ENCODE assay signal across 18 mouse cellular contexts in the genomic region with DNA sequence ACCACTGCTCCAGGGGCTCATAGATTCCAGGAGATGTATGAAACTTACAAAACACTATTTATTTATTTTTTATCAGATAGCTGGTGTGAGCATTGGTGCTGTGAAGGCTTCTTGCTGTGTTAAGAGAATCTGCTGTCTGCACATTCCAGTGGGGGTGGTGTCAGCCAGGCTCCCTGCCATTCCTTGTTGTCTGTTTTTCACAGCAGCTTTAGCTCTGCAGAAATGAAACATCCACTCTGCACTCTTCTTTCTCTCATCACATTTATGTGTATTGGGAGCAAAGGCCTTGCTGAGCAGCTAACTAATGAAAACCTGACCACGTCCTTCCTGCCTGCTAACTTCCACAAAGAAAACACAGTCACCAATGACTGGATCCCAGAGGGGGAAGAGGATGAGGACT. TPM values are rescaled to one million over a fixed set of nuclear protein-coding genes. Genes with fewer than 3 reads are reported as not detected.
DNase-seq lines count a peak whose midpoint lies in the region; ATAC-seq and TF ChIP-seq lines count a peak whose summit lies in the region.
"Had no signal": no experiment of that assay in that cellular context is flagged by ENCODE, and none has a peak within 500 bp of the region (broad histone marks: within the 10 kb centered on the region; RNA-seq: fewer than 3 reads in every experiment).

No protein-coding gene starts in this region.

- no peak for TF ChIP-seq EP300 in liver, postnatal 0 days (IDR thresholded peaks at IDR 0.05; ENCODE audit: low read depth)
- TF ChIP-seq EP300 in lung, postnatal 0 days (IDR thresholded peaks at IDR 0.05) = no peak

- no peak for ATAC-seq in liver, embryonic 13.5 days (ENCODE audit: low read depth)
- ATAC-seq in liver, embryonic 11.5 days (replicated peaks; ENCODE audit: low FRiP score) = no peak
- no peak for ATAC-seq in liver, postnatal 0 days
- no peak for ATAC-seq in lung, postnatal 0 days
- ATAC-seq: forebrain, embryonic 15.5 days had no signal

- no peak overlapping the region for H3K9ac ChIP-seq in liver, embryonic 13.5 days
- H3K9ac ChIP-seq in liver, embryonic 11.5 days (ENCODE audit: low read depth, low read length) = no peak overlapping the region
- H3K9ac ChIP-seq in liver, postnatal 0 days (replicated peaks) = no peak overlapping the region; the same call in 1 of the 2 replicates
- H3K9ac ChIP-seq in lung, postnatal 0 days (replicated peaks; ENCODE audit: low read depth) = no peak overlapping the region
- H3K9ac ChIP-seq: embryonic facial prominence, embryonic 12.5 days; forebrain, embryonic 15.5 days; heart, embryonic 13.5 days; hindbrain, embryonic 13.5 days had no signal

- H3K27ac ChIP-seq in liver, embryonic 13.5 days = no peak overlapping the region
- H3K27ac ChIP-seq in liver, embryonic 11.5 days (ENCODE audit: low read depth, low read length) = no peak overlapping the region
- H3K27ac ChIP-seq in liver, postnatal 0 days (ENCODE audit: low read depth) = 0 out of 2 replicates have a peak overlapping the region, but pooled peaks have one; percentile 16
- no peak overlapping the region for H3K27ac ChIP-seq in lung, postnatal 0 days (ENCODE audit: low read length)
- H3K27ac ChIP-seq: embryonic facial prominence, embryonic 12.5 days; forebrain, embryonic 15.5 days; heart, adult 2 months; heart, embryonic 13.5 days; hindbrain, embryonic 13.5 days had no signal

- peaks cover 20% of the 10 kb centered on the region for H3K4me1 ChIP-seq in liver, embryonic 13.5 days (replicated peaks)
- H3K4me1 ChIP-seq in liver, embryonic 11.5 days (replicated peaks; ENCODE audit: control insufficient read depth, insufficient read depth, low read length) = no peaks in the 10 kb centered on the region
- no peaks in the 10 kb centered on the region; the same call in none of the 2 replicates for H3K4me1 ChIP-seq in liver, postnatal 0 days (ENCODE audit: insufficient read depth)
- no peaks in the 10 kb centered on the region for H3K4me1 ChIP-seq in lung, postnatal 0 days (ENCODE audit: insufficient read depth, low read depth, low read length)
- H3K4me1 ChIP-seq: embryonic facial prominence, embryonic 12.5 days; forebrain, embryonic 15.5 days; heart, embryonic 13.5 days; hindbrain, embryonic 13.5 days had no signal

- peak; percentile 24 for DNase-seq in kidney, postnatal 10 days
- no peak for DNase-seq in kidney, postnatal 14 days
- DNase-seq in liver, embryonic 13.5 days = no peak
- DNase-seq in liver, embryonic 11.5 days (ENCODE audit: low spot score) = no peak
- no peak for DNase-seq in liver, postnatal 0 days
- DNase-seq in yolk sac, embryonic 10.5 days (ENCODE audit: low spot score) = peak; percentile 64
- no peak for DNase-seq in lung, postnatal 0 days (ENCODE audit: low spot score)
- DNase-seq: adrenal gland, adult 8-10 months; adrenal gland, postnatal 36 days; cerebellum, adult 11 months; cerebellum, adult 8-10 months; cerebellum, postnatal 14 days; gastrocnemius, postnatal 14 days had no signal

- H3K4me3 ChIP-seq in liver, embryonic 13.5 days (replicated peaks) = no peak overlapping the region
- H3K4me3 ChIP-seq in liver, embryonic 11.5 days (ENCODE audit: low read depth, low read length) = no peak overlapping the region
- no peak overlapping the region for H3K4me3 ChIP-seq in liver, postnatal 0 days (ENCODE audit: low read depth, low read length)
- H3K4me3 ChIP-seq in lung, postnatal 0 days (ENCODE audit: low read depth, low read length) = no peak overlapping the region
- H3K4me3 ChIP-seq: embryonic facial prominence, embryonic 12.5 days; forebrain, embryonic 15.5 days; heart, adult 2 months; heart, embryonic 13.5 days; hindbrain, embryonic 13.5 days had no signal

- no peaks in the 10 kb centered on the region for H3K9me3 ChIP-seq in liver, embryonic 13.5 days (replicated peaks)
- no peaks in the 10 kb centered on the region for H3K9me3 ChIP-seq in liver, embryonic 11.5 days (ENCODE audit: control insufficient read depth, low read length)
- H3K9me3 ChIP-seq in liver, postnatal 0 days (ENCODE audit: low read length) = no peaks in the 10 kb centered on the region
- no peaks in the 10 kb centered on the region for H3K9me3 ChIP-seq in lung, postnatal 0 days (ENCODE audit: low read length)
- H3K9me3 ChIP-seq: embryonic facial prominence, embryonic 12.5 days; forebrain, embryonic 15.5 days; heart, embryonic 13.5 days; hindbrain, embryonic 13.5 days had no signal

- no peak for TF ChIP-seq CTCF in liver, postnatal 0 days (IDR thresholded peaks at IDR 0.05; ENCODE audit: low read depth)
- TF ChIP-seq CTCF in lung, postnatal 0 days (IDR thresholded peaks at IDR 0.05) = no peak

- 58% methylated on average over 1 of the region's 1 CpGs for WGBS in liver, embryonic 13.5 days (ENCODE audit: insufficient replicate concordance)
- 66% methylated on average over 1 of the region's 1 CpGs for WGBS in liver, embryonic 11.5 days
- WGBS in liver, postnatal 0 days (ENCODE audit: insufficient replicate concordance) = 53% methylated on average over 1 of the region's 1 CpGs
- 62% methylated on average over 1 of the region's 1 CpGs for WGBS in lung, postnatal 0 days

- peak overlapping the region; percentile 12; the same call in 1 of the 2 replicates for H3K4me2 ChIP-seq in liver, embryonic 13.5 days
- no peak overlapping the region for H3K4me2 ChIP-seq in liver, embryonic 11.5 days
- H3K4me2 ChIP-seq in liver, postnatal 0 days (ENCODE audit: low read depth, low read length) = peak overlapping the region; percentile 54; the same call in 1 of the 2 replicates
- no peak overlapping the region for H3K4me2 ChIP-seq in lung, postnatal 0 days (replicated peaks; ENCODE audit: low read depth, low read length)
- H3K4me2 ChIP-seq: embryonic facial prominence, embryonic 12.5 days; forebrain, embryonic 15.5 days; heart, embryonic 13.5 days; hindbrain, embryonic 13.5 days had no signal

- no peaks in the 10 kb centered on the region for H3K27me3 ChIP-seq in liver, embryonic 13.5 days
- no peaks in the 10 kb centered on the region for H3K27me3 ChIP-seq in liver, embryonic 11.5 days (replicated peaks; ENCODE audit: control insufficient read depth, insufficient read depth, low read length)
- H3K27me3 ChIP-seq in liver, postnatal 0 days (ENCODE audit: insufficient read depth, low read length) = no peaks in the 10 kb centered on the region
- H3K27me3 ChIP-seq in lung, postnatal 0 days (replicated peaks; ENCODE audit: insufficient read depth, low read length) = no peaks in the 10 kb centered on the region
- H3K27me3 ChIP-seq: embryonic facial prominence, embryonic 12.5 days; forebrain, embryonic 15.5 days; heart, embryonic 13.5 days; hindbrain, embryonic 13.5 days had no signal

- peaks cover 27% of the 10 kb centered on the region for H3K36me3 ChIP-seq in liver, embryonic 13.5 days
- no peaks in the 10 kb centered on the region; the same call in 1 of the 2 replicates for H3K36me3 ChIP-seq in liver, embryonic 11.5 days (ENCODE audit: control insufficient read depth, insufficient read depth, low read length)
- peaks cover 16% of the 10 kb centered on the region for H3K36me3 ChIP-seq in liver, postnatal 0 days (replicated peaks; ENCODE audit: insufficient read depth, low read length)
- peaks cover 4% of the 10 kb centered on the region; the same call in 1 of the 2 replicates for H3K36me3 ChIP-seq in lung, postnatal 0 days (ENCODE audit: insufficient read depth, low read length)

RNA-seq across cellular contexts. Expression of a gene that starts 4.9 kb away (rescaled TPM):
- 124 and 143 TPM in 2 replicates for polyA plus RNA-seq in liver, embryonic 13.5 days (2015; fragmentation: Nextera tagmentation; extraction: Ambion mirVana)
- 110 and 128 TPM in 2 replicates for polyA plus RNA-seq in liver, embryonic 11.5 days (2014; fragmentation: Nextera tagmentation; extraction: Ambion mirVana)
- 306 and 316 TPM in 2 replicates for polyA plus RNA-seq in liver, postnatal 0 days (2015; fragmentation: Nextera tagmentation; extraction: Ambion mirVana)
- 1.2 and 2.1 TPM in 2 replicates for polyA plus RNA-seq in lung, postnatal 0 days (2015; fragmentation: Nextera tagmentation; extraction: Ambion mirVana)

Comparison
In these comparisons a context has a peak if more than half of its experiments do, and no peak if none do; other contexts are left out.
1. DNase-seq: peak in kidney, postnatal 10 days (single experiment) and yolk sac, embryonic 10.5 days (single experiment); none in kidney, postnatal 14 days (single experiment), liver, embryonic 13.5 days (single experiment), liver, embryonic 11.5 days (single experiment), liver, postnatal 0 days (single experiment) and lung, postnatal 0 days (single experiment).
2. H3K4me2 ChIP-seq: peak in liver, embryonic 13.5 days (single experiment) and liver, postnatal 0 days (single experiment); none in liver, embryonic 11.5 days (single experiment) and lung, postnatal 0 days (single experiment).
3. RNA of a gene that starts 4.9 kb away (polyA plus RNA-seq): 306 to 316 TPM in liver, postnatal 0 days, 124 to 143 TPM in liver, embryonic 13.5 days and 110 to 128 TPM in liver, embryonic 11.5 days; 1.2 to 2.1 TPM in lung, postnatal 0 days; every median in the first group is over 10 times any median in the second.